Mouse (Mus musculus) thymus, postnatal 0 days (tissue): Measurements from ENCODE around the gene Nemp1. TPM values are rescaled to one million over a fixed set of nuclear protein-coding genes. Genes with fewer than 3 reads are reported as not detected.

Source experiments
- polyA plus RNA-seq: library from polyadenylated mRNA; unstranded; fragments of >200 nt; fragmentation: Nextera tagmentation; extraction: Ambion mirVana; gene quantifications from 2 replicates; pipeline ENCODE4 v1.2.1, GENCODE M21; 2015

The Nemp1 gene
- polyA plus RNA-seq, 1 experiment from 2014 or later: 10.9 TPM

Other genes with a start within 250 kb of the Nemp1 start
- 0.30 and 0.73 TPM in 2 replicates for gene Stac3, start 165.2 kb upstream of the Nemp1 start, polyA plus RNA-seq
- 10.4 and 13.2 TPM in 2 replicates for gene Ndufa4l2, start 151.9 kb upstream of the Nemp1 start, polyA plus RNA-seq
- 102 and 118 TPM in 2 replicates for gene Shmt2, start 144.5 kb upstream of the Nemp1 start, polyA plus RNA-seq
- 0.19 and 0.23 TPM in 2 replicates for gene Nxph4, start 132.3 kb upstream of the Nemp1 start, polyA plus RNA-seq
- 8.0 and 8.6 TPM in 2 replicates for gene Lrp1, start 45.8 kb upstream of the Nemp1 start, polyA plus RNA-seq
- gene Stat6, start 23.9 kb upstream of the Nemp1 start, polyA plus RNA-seq: 38.4 and 47.9 TPM in 2 replicates
- 9.2 and 10.0 TPM in 2 replicates for gene Nab2, start 1.7 kb downstream of the Nemp1 start, polyA plus RNA-seq
- gene Myo1a, start 38.3 kb downstream of the Nemp1 start, polyA plus RNA-seq: 0.62 and 0.68 TPM in 2 replicates
- 3.1 and 3.9 TPM in 2 replicates for gene Tac2, start 57.6 kb downstream of the Nemp1 start, polyA plus RNA-seq
- gene Zbtb39, start 72.6 kb downstream of the Nemp1 start, polyA plus RNA-seq: 1.3 and 1.7 TPM in 2 replicates
- 0.90 and 1.1 TPM in 2 replicates for gene Gpr182, start 84.8 kb downstream of the Nemp1 start, polyA plus RNA-seq
- gene Rdh1, start 92.8 kb downstream of the Nemp1 start, polyA plus RNA-seq: 0.03 TPM in 1 of 2 replicates, not detected in the other
- gene Rdh16f1, start 92.9 kb downstream of the Nemp1 start, polyA plus RNA-seq: 0.09 TPM in 1 of 2 replicates, not detected in the other
- gene Rdh9, start 109.5 kb downstream of the Nemp1 start, polyA plus RNA-seq: not detected in 2 replicates
- gene Rdh16, start 134.3 kb downstream of the Nemp1 start, polyA plus RNA-seq: 0.05 TPM in 1 of 2 replicates, not detected in the other
- not detected in 2 replicates for gene Rdh19, start 183.0 kb downstream of the Nemp1 start, polyA plus RNA-seq
- 0.10 TPM in 1 of 2 replicates, not detected in the other for gene Rdh16f2, start 199.6 kb downstream of the Nemp1 start, polyA plus RNA-seq
- gene Rdh7, start 221.9 kb downstream of the Nemp1 start, polyA plus RNA-seq: not detected in 2 replicates
- 0.33 and 0.39 TPM in 2 replicates for gene Sdr9c7, start 231.6 kb downstream of the Nemp1 start, polyA plus RNA-seq